Mouse (Mus musculus) layer of hippocampus, adult 11-12 months (tissue): ENCODE measurements at regions not wholly inside any gene's neighbourhood (a gene's known extent, or its start where the extent isn't known, plus 50 kb on each side); places are given as distances from the start of the nearest gene placed in this dataset.

ENCODE experiments used
- DNase-seq: peaks from one replicate; pipeline ENCODE4 v3.0.0; 2022; ENCODE audit warnings: low spot score

- DNase-seq, result no peak
Measured at GRCm38 (mm10) chr13:101883177-101883576, 115.2 kb upstream of the Pik3r1 start.

GRCm38 (mm10) chr13:101884752-101885151, 116.7 kb upstream of the Pik3r1 start:
- no peak for DNase-seq

GRCm38 (mm10) chr13:101891473-101891872, 123.5 kb upstream of the Pik3r1 start:
- DNase-seq, result no peak

- DNase-seq, result no peak
Measured at GRCm38 (mm10) chr13:101893035-101893600, 125.1 kb upstream of the Pik3r1 start.

GRCm38 (mm10) chr13:101895161-101895560, 127.1 kb upstream of the Pik3r1 start:
- no peak for DNase-seq

- no peak for DNase-seq
Measured at GRCm38 (mm10) chr13:101895686-101896085, 127.7 kb upstream of the Pik3r1 start.

GRCm38 (mm10) chr13:101896946-101897345, 128.9 kb upstream of the Pik3r1 start:
- DNase-seq, result no peak

GRCm38 (mm10) chr13:101902213-101902612, 134.2 kb upstream of the Pik3r1 start:
- no peak for DNase-seq

GRCm38 (mm10) chr13:101905909-101906676, 138.1 kb upstream of the Pik3r1 start:
- no peak for DNase-seq

- DNase-seq, result peak; percentile 62
Measured at GRCm38 (mm10) chr13:101909026-101909425, 141.0 kb upstream of the Pik3r1 start.

GRCm38 (mm10) chr13:101910687-101911086, 142.7 kb upstream of the Pik3r1 start:
- no peak for DNase-seq

- no peak for DNase-seq
Measured at GRCm38 (mm10) chr13:101914132-101914531, 146.1 kb upstream of the Pik3r1 start.

- no peak for DNase-seq
Measured at GRCm38 (mm10) chr13:101914691-101915541, 146.9 kb upstream of the Pik3r1 start.

- no peak for DNase-seq
Measured at GRCm38 (mm10) chr13:101915542-101915941, 147.5 kb upstream of the Pik3r1 start.

- no peak for DNase-seq
Measured at GRCm38 (mm10) chr13:101915948-101916594, 148.1 kb upstream of the Pik3r1 start.

GRCm38 (mm10) chr13:101916876-101917275, 148.9 kb upstream of the Pik3r1 start:
- DNase-seq, result no peak

- DNase-seq, result no peak
Measured at GRCm38 (mm10) chr13:101918185-101918584, 150.2 kb upstream of the Pik3r1 start.

GRCm38 (mm10) chr13:101919266-101919665, 151.2 kb upstream of the Pik3r1 start:
- no peak for DNase-seq

GRCm38 (mm10) chr13:101920384-101920783, 152.4 kb upstream of the Pik3r1 start:
- DNase-seq, result no peak

- DNase-seq, result no peak
Measured at GRCm38 (mm10) chr13:101924637-101925036, 156.6 kb upstream of the Pik3r1 start.

- DNase-seq, result no peak
Measured at GRCm38 (mm10) chr13:101931264-101931663, 163.2 kb upstream of the Pik3r1 start.

- DNase-seq, result no peak
Measured at GRCm38 (mm10) chr13:101931882-101932281, 163.9 kb upstream of the Pik3r1 start.
